In genomic region chr12:97137924-97138323, GRCm38 (mm10) we compare ENCODE assay signal across 33 mouse cellular contexts.
"Had no signal": no experiment of that assay in that cellular context is flagged by ENCODE, and none has a peak within 500 bp of the region (broad histone marks: within the 10 kb centered on the region; RNA-seq: fewer than 3 reads in every experiment).

No protein-coding gene starts in this region.

- H3K4me1 ChIP-seq: limb, embryonic 10.5 days; limb, embryonic 12.5 days; limb, embryonic 13.5 days; limb, embryonic 15.5 days; liver, embryonic 12.5 days; liver, embryonic 13.5 days; liver, embryonic 15.5 days; lung, embryonic 15.5 days; megakaryocyte, embryonic 14.5 days; midbrain, embryonic 10.5 days; midbrain, embryonic 12.5 days; midbrain, embryonic 13.5 days; midbrain, embryonic 15.5 days; neural tube, embryonic 12.5 days; neural tube, embryonic 13.5 days had no signal

- H3K36me3 ChIP-seq: limb, embryonic 10.5 days; limb, embryonic 12.5 days; limb, embryonic 13.5 days; limb, embryonic 15.5 days; liver, embryonic 12.5 days; liver, embryonic 13.5 days; liver, embryonic 15.5 days; lung, embryonic 15.5 days; midbrain, embryonic 10.5 days; midbrain, embryonic 12.5 days; midbrain, embryonic 13.5 days; midbrain, embryonic 15.5 days; neural tube, embryonic 12.5 days; neural tube, embryonic 13.5 days had no signal

- H3K9ac ChIP-seq: limb, embryonic 12.5 days; limb, embryonic 13.5 days; limb, embryonic 15.5 days; liver, embryonic 12.5 days; liver, embryonic 13.5 days; liver, embryonic 14.5 days; liver, embryonic 15.5 days; liver, postnatal 0 days; lung, embryonic 14.5 days; lung, embryonic 15.5 days; midbrain, embryonic 12.5 days; midbrain, embryonic 13.5 days; midbrain, embryonic 15.5 days; neural tube, embryonic 12.5 days; neural tube, embryonic 13.5 days had no signal

- H3K27ac ChIP-seq: limb, embryonic 10.5 days; limb, embryonic 12.5 days; limb, embryonic 13.5 days; limb, embryonic 15.5 days; liver, embryonic 12.5 days; liver, embryonic 13.5 days; liver, embryonic 14.5 days; liver, embryonic 15.5 days; lung, embryonic 15.5 days; macrophage; midbrain, embryonic 10.5 days; midbrain, embryonic 12.5 days; midbrain, embryonic 13.5 days; midbrain, embryonic 15.5 days; neural tube, embryonic 12.5 days; neural tube, embryonic 13.5 days had no signal

- H3K4me3 ChIP-seq: limb, embryonic 10.5 days; limb, embryonic 12.5 days; limb, embryonic 13.5 days; limb, embryonic 15.5 days; liver, embryonic 12.5 days; liver, embryonic 13.5 days; liver, embryonic 15.5 days; lung, embryonic 15.5 days; megakaryocyte, embryonic 14.5 days; midbrain, embryonic 10.5 days; midbrain, embryonic 12.5 days; midbrain, embryonic 13.5 days; midbrain, embryonic 15.5 days; myocyte; neural tube, embryonic 12.5 days; neural tube, embryonic 13.5 days had no signal

- H3K9me3 ChIP-seq: limb, embryonic 10.5 days; limb, embryonic 12.5 days; limb, embryonic 13.5 days; limb, embryonic 15.5 days; liver, embryonic 12.5 days; liver, embryonic 13.5 days; liver, embryonic 15.5 days; lung, embryonic 15.5 days; megakaryocyte, embryonic 14.5 days; midbrain, embryonic 10.5 days; midbrain, embryonic 12.5 days; midbrain, embryonic 13.5 days; midbrain, embryonic 15.5 days; neural tube, embryonic 12.5 days; neural tube, embryonic 13.5 days had no signal

- ATAC-seq: liver, embryonic 12.5 days; liver, postnatal 0 days; lung, postnatal 0 days; midbrain, embryonic 13.5 days; midbrain, embryonic 15.5 days; midbrain, embryonic 16.5 days had no signal

- DNase-seq: left cerebral cortex, postnatal 4 days; liver; liver, embryonic 13.5 days; liver, postnatal 0 days; lung, adult 18-20 months; lung, adult 2 months; lung, embryonic 14.5 days; lung, postnatal 10 days; lung, postnatal 14 days; lung, postnatal 36 days; lung, postnatal 4 days; midbrain, embryonic 14.5 days had no signal

- H3K27me3 ChIP-seq: limb, embryonic 12.5 days; limb, embryonic 13.5 days; limb, embryonic 15.5 days; liver, embryonic 12.5 days; liver, embryonic 13.5 days; liver, embryonic 15.5 days; lung, embryonic 15.5 days; megakaryocyte, embryonic 14.5 days; midbrain, embryonic 12.5 days; midbrain, embryonic 13.5 days; midbrain, embryonic 15.5 days; neural tube, embryonic 12.5 days; neural tube, embryonic 13.5 days had no signal

- H3K4me2 ChIP-seq: limb, embryonic 12.5 days; limb, embryonic 13.5 days; limb, embryonic 15.5 days; liver, embryonic 11.5 days; liver, embryonic 12.5 days; liver, embryonic 13.5 days; liver, embryonic 15.5 days; lung, embryonic 14.5 days; lung, embryonic 15.5 days; midbrain, embryonic 11.5 days; midbrain, embryonic 12.5 days; midbrain, embryonic 13.5 days; midbrain, embryonic 15.5 days; neural tube, embryonic 12.5 days; neural tube, embryonic 13.5 days had no signal
